Mouse (Mus musculus) limb, embryonic 15.5 days (tissue): ENCODE measurements around the gene Tuba8. TPM values are rescaled to one million over a fixed set of nuclear protein-coding genes. Genes with fewer than 3 reads are reported as not detected.

Source experiments
- ATAC-seq: fragments of 200-750 bp; cut with Nextera tagmentation; 2 replicates; pipeline ENCODE4 v1.8.0; 2017; ENCODE audit warnings: low read depth, moderate TSS enrichment; ENCODE audit not compliant: insufficient number of reproducible peaks, low FRiP score, low TSS enrichment
- H3K27ac ChIP-seq: fragments of 300-500 bp; sonication (generic); 2 replicates; pipeline ENCODE4 v1.5.1; 2015; ENCODE audit warnings: moderate library complexity, mild to moderate bottlenecking, inconsistent platforms
- H3K27me3 ChIP-seq: fragments of 300-500 bp; sonication (generic); 2 replicates; pipeline ENCODE4 v1.6.1; 2015; ENCODE audit warnings: inconsistent platforms
- H3K36me3 ChIP-seq: fragments of 300-500 bp; sonication (generic); 2 replicates; pipeline ENCODE4 v1.6.1; 2015; ENCODE audit warnings: inconsistent platforms
- H3K4me1 ChIP-seq: fragments of 300-500 bp; sonication (generic); 2 replicates; pipeline ENCODE4 v1.6.1; 2015; ENCODE audit warnings: inconsistent platforms
- H3K4me2 ChIP-seq: fragments of 300-500 bp; sonication (generic); 2 replicates; pipeline ENCODE4 v1.6.1; 2015; ENCODE audit warnings: mild to moderate bottlenecking, inconsistent platforms
- H3K4me3 ChIP-seq: fragments of 300-500 bp; sonication (generic); 2 replicates; pipeline ENCODE4 v1.5.1; 2015; ENCODE audit warnings: mild to moderate bottlenecking, inconsistent platforms
- H3K9ac ChIP-seq: fragments of 300-500 bp; sonication (generic); 2 replicates; pipeline ENCODE4 v1.6.1; 2015; ENCODE audit warnings: inconsistent platforms
- H3K9me3 ChIP-seq: fragments of 300-500 bp; sonication (generic); 2 replicates; pipeline ENCODE4 v1.6.1; 2016; ENCODE audit warnings: inconsistent platforms
- WGBS: fragments of 180-500 bp; shearing (Covaris S2); methylation state at CpG from one replicate; pipeline ENCODE4 v1.1.7; 2015; 5-methylcytosine and 5-hydroxymethylcytosine counted together
- polyA plus RNA-seq: library from polyadenylated mRNA; unstranded; fragments of >200 nt; fragmentation: Nextera tagmentation; extraction: Ambion mirVana; gene quantifications from 2 replicates; pipeline ENCODE4 v1.2.1, GENCODE M21; 2015

Tuba8 gene
- polyA plus RNA-seq, 1 experiment from 2014 or later: 16.3 TPM

DNA sequence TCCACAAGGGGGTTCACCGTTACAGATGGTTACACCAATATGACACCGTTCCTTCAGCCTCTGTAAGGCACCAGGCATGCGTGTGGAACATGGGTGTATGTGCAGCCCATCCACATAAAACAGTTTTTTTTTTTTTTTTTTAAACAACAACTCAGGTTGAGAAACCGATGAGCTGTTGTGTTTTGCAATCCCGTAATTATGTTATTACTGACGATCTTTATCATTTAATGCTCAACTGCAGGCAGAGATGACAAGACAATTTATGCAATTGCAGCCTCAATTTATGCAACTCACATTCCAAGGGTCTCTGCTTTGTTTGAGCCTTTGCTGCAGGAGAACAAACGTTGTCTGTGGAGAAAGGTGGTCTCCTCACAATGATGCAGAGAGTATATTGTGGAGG is 30.6 kb upstream of the Tuba8 start:
- 68% methylated on average over 7 of the region's 7 CpGs for WGBS
- no peak overlapping the region for H3K4me3 ChIP-seq
- peaks cover 30% of the 10 kb centered on the region for H3K4me1 ChIP-seq
- H3K4me2 ChIP-seq: no peak overlapping the region
- no peaks in the 10 kb centered on the region for H3K9me3 ChIP-seq
- no peak for ATAC-seq
- H3K27ac ChIP-seq: no peak overlapping the region
- H3K36me3 ChIP-seq: no peaks in the 10 kb centered on the region
- H3K9ac ChIP-seq: no peak overlapping the region
- no peaks in the 10 kb centered on the region for H3K27me3 ChIP-seq

DNA sequence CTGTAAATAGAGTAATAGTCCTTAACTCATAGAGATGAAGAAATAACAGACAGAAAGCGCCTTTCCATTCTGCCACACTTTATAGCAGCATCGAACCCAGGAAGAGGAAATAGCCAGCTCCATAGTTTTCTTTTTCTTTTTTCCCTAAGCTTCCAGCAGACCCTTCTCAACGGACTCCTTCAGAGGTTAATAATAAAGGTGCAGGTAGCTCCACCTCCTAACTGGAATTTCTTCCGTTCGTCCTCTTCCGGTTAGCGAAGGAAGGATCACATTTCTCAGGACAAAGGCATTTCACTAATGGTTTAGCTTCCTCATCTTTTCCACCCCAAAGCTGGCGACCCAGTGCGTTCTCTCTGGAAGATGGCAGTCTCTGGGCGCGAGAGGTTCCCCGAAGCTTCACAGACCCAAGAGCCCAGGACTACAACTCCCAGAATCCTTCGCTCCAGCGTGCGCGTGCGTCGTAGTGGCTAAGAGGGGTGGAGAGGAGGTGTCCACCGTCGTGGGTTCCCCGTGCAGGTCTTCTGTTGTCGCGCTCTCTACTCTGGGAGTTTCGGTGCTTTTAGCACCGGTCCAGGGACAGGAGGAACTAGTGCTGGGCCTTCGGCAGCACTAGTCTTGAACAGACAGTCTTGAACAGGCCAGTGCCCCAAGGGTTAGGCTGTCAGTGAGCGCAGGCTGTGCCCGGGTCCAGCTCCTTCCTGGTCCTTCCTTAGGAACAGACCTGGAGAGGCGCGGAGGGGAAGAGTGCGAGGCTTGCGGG is 26.9 kb upstream of the Tuba8 start, which contains the start of gene Pex26:
TSS of gene Pex26 (plus strand) at position 254 of the 760 bp plus-strand sequence.
- Histone ChIP-seq H3K27ac (peak within 1 kb of the TSS; percentile 91), H3K9ac (peak within 1 kb of the TSS; percentile 50), H3K27me3 (no peaks in the 10 kb centered on the region), H3K4me1 (peaks cover 17% of the 10 kb centered on the region), H3K4me3 (peak within 1 kb of the TSS; percentile 69), H3K36me3 (peaks cover 17% of the 10 kb centered on the region), H3K4me2 (peak within 1 kb of the TSS; percentile 90), H3K9me3 (no peaks in the 10 kb centered on the region)
- ATAC-seq: peak; percentile 81
- WGBS: 2% methylated on average over 32 of the region's 32 CpGs

DNA sequence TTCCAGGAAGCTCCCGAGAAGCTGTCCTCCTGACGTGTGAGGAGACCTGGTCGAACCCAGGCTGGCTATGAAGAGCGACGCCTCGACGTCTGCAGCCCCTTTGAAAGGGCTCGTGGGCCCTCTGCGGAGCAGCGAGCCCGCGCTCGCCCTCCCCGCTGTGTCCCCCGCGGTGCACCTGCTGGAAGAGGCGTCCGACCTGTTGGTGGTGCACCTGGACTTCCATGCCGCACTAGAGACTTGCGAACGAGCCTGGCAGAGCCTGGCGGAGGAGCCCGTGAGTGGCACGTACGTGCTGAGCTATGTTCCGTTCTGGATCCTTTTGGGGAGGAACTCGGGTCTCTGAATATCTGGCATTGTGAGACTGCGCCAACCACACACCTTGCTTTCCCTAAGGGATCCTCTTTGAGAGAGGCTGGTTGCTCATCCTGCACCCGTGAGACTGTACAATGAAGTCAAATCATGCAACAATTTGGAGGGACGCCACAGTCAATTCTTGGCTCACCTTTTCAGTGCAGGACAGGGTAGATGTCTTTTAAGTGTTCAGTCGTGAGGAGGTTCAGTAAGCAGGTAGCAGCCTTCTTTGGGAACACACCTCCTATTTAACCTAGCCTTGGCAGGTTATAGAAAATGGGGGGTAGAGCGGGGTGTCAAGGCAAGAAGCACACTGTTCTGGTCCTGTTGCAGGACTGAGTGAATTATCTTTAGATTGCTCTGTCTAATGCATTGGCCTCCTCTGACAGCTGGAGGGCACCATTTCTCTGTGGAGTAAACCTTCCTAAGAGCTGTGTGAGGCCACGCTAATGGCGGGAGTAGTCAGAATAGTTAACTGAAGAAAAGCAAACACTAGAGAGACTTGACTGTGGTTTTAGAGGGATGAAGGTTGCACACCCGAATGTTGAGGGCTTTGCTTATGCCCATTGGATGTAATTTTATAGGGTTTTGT is 26.0 kb upstream of the Tuba8 start:
- Histone ChIP-seq H3K4me1 (peaks cover 17% of the 10 kb centered on the region), H3K9ac (peak overlapping the region; percentile 50), H3K36me3 (peaks cover 21% of the 10 kb centered on the region), H3K27me3 (no peaks in the 10 kb centered on the region), H3K9me3 (no peaks in the 10 kb centered on the region), H3K4me2 (peak overlapping the region; percentile 90), H3K27ac (peak overlapping the region; percentile 60), H3K4me3 (peak overlapping the region; percentile 69)
- peak; percentile 36; the same call in 1 of the 2 replicates for ATAC-seq
- 3% methylated on average over 35 of the region's 35 CpGs for WGBS

DNA sequence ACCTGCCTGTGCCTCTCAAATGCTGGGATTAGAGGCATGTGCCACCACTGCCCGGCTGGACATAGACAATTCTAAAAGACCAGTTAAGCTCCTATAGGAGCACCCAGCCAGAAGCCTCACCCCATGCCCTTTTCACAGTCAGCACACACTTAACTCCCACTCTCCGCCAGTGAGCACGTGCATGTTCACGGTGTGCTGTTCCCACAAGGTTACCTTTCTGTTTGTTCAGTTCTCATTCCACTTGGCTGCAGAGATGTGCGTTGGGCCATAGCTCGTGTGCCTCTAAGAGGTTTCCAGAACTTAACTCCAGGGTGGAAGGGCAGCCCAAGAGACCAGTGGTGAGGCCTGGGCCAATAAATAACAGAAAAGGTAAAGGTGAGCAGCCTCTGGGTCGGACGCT is 25.3 kb upstream of the Tuba8 start:
- Histone ChIP-seq H3K4me2 (peak overlapping the region; percentile 90), H3K4me1 (peaks cover 17% of the 10 kb centered on the region), H3K36me3 (peaks cover 27% of the 10 kb centered on the region), H3K27me3 (no peaks in the 10 kb centered on the region), H3K27ac (no peak overlapping the region), H3K4me3 (peak overlapping the region; percentile 69; the same call in 1 of the 2 replicates), H3K9ac (no peak overlapping the region), H3K9me3 (no peaks in the 10 kb centered on the region)
- no peak for ATAC-seq
- 85% methylated on average over 8 of the region's 8 CpGs for WGBS

- Histone ChIP-seq H3K4me1 (peaks cover 4% of the 10 kb centered on the region; the same call in 1 of the 2 replicates), H3K9ac (no peak overlapping the region), H3K9me3 (no peaks in the 10 kb centered on the region), H3K4me2 (no peak overlapping the region), H3K36me3 (peaks cover 69% of the 10 kb centered on the region), H3K4me3 (no peak overlapping the region), H3K27me3 (no peaks in the 10 kb centered on the region), H3K27ac (no peak overlapping the region)
- ATAC-seq: no peak
- 72% methylated on average over 11 of the region's 11 CpGs for WGBS
Measured at GRCm38 (mm10) chr6:121191261-121192009, 19.1 kb upstream of the Tuba8 start.

- no peak overlapping the region for H3K27ac ChIP-seq
- WGBS: 38% methylated on average over 13 of the region's 13 CpGs
- no peak overlapping the region for H3K4me2 ChIP-seq
- H3K27me3 ChIP-seq: no peaks in the 10 kb centered on the region
- H3K9ac ChIP-seq: no peak overlapping the region
- H3K36me3 ChIP-seq: peaks cover 52% of the 10 kb centered on the region
- ATAC-seq: no peak
- H3K4me1 ChIP-seq: peaks cover 4% of the 10 kb centered on the region; the same call in 1 of the 2 replicates
- no peak overlapping the region for H3K4me3 ChIP-seq
- no peaks in the 10 kb centered on the region for H3K9me3 ChIP-seq
Measured at GRCm38 (mm10) chr6:121194061-121194955, 16.2 kb upstream of the Tuba8 start.

GRCm38 (mm10) chr6:121194956-121195731 is 15.4 kb upstream of the Tuba8 start:
- peaks cover 46% of the 10 kb centered on the region for H3K36me3 ChIP-seq
- 0 out of 2 replicates have a peak, but pooled peaks have one; percentile 30 for ATAC-seq
- H3K9ac ChIP-seq: no peak overlapping the region
- H3K4me3 ChIP-seq: no peak overlapping the region
- H3K4me1 ChIP-seq: peaks cover 4% of the 10 kb centered on the region; the same call in 1 of the 2 replicates
- H3K4me2 ChIP-seq: no peak overlapping the region
- WGBS: 67% methylated on average over 14 of the region's 14 CpGs
- no peaks in the 10 kb centered on the region for H3K9me3 ChIP-seq
- no peak overlapping the region for H3K27ac ChIP-seq
- no peaks in the 10 kb centered on the region for H3K27me3 ChIP-seq

GRCm38 (mm10) chr6:121197807-121198365 is 12.6 kb upstream of the Tuba8 start:
- 20% methylated on average over 9 of the region's 9 CpGs for WGBS
- H3K9ac ChIP-seq: no peak overlapping the region
- H3K4me3 ChIP-seq: no peak overlapping the region
- no peaks in the 10 kb centered on the region for H3K9me3 ChIP-seq
- peaks cover 23% of the 10 kb centered on the region for H3K36me3 ChIP-seq
- no peaks in the 10 kb centered on the region for H3K27me3 ChIP-seq
- peaks cover 4% of the 10 kb centered on the region; the same call in 1 of the 2 replicates for H3K4me1 ChIP-seq
- H3K27ac ChIP-seq: no peak overlapping the region
- no peak overlapping the region for H3K4me2 ChIP-seq
- ATAC-seq: no peak

DNA sequence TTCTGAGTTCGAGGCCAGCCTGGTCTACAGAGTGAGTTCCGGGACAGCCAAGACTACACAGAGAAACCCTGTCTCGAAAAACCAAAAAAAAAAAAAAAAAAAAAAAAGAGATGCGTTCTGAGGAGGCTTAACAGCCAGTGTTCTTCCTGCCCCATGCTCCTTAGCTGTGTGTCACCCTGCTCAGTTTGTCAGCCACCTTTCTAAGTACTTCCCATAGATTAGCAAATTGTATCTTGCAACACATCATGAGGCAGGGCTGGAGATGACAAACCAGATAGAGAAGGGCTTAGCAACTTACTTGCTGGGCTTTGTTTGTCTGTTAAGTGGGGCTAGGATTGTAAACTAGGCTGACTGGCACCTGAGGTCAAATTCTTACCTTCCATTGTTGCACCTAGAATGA is 10.0 kb upstream of the Tuba8 start:
- Histone ChIP-seq H3K4me2 (no peak overlapping the region), H3K27me3 (no peaks in the 10 kb centered on the region), H3K4me3 (no peak overlapping the region), H3K36me3 (peaks cover 6% of the 10 kb centered on the region), H3K4me1 (no peaks in the 10 kb centered on the region), H3K9ac (no peak overlapping the region), H3K27ac (no peak overlapping the region), H3K9me3 (no peaks in the 10 kb centered on the region)
- ATAC-seq: no peak
- 90% methylated on average over 3 of the region's 4 CpGs for WGBS

- no peaks in the 10 kb centered on the region for H3K4me1 ChIP-seq
- H3K4me3 ChIP-seq: no peak overlapping the region
- ATAC-seq: no peak
Measured at GRCm38 (mm10) chr6:121202026-121202425, 8.5 kb upstream of the Tuba8 start.

More at GRCm38 (mm10) chr6:121202026-121202425, 8.5 kb upstream of the Tuba8 start:
- H3K9ac ChIP-seq: no peak overlapping the region
- no peaks in the 10 kb centered on the region for H3K27me3 ChIP-seq
- H3K9me3 ChIP-seq: no peaks in the 10 kb centered on the region
- peaks cover 2% of the 10 kb centered on the region; the same call in 1 of the 2 replicates for H3K36me3 ChIP-seq
- WGBS: 59% methylated on average over 5 of the region's 5 CpGs
- no peak overlapping the region for H3K4me2 ChIP-seq
- no peak overlapping the region for H3K27ac ChIP-seq
